Mouse (Mus musculus): ENCODE results near the gene Slc6a17.

- TF ChIP-seq CTCF (IDR thresholded peaks at IDR 0.05; ENCODE audit: low read depth), result no peak
- TF ChIP-seq EP300 (IDR thresholded peaks at IDR 0.05; ENCODE audit: low read depth), result no peak
Measured at GRCm38 (mm10) chr3:107530581-107530980, 12.8 kb upstream of the Slc6a17 start.

Data from liver, postnatal 0 days (tissue).